Mouse (Mus musculus) bone marrow macrophage, adult 2 months (primary cell): ENCODE data around the gene Twf1.

Source experiments
- CTCF ChIP-seq: IDR thresholded peaks from 2 replicates; pipeline ENCODE4 v1.5.1; 2012; ENCODE audit warnings: low read depth, mild to moderate bottlenecking, low read length, moderate library complexity
- POLR2A ChIP-seq: IDR thresholded peaks from 2 replicates; pipeline ENCODE4 v1.6.1; 2012; ENCODE audit warnings: mild to moderate bottlenecking, low read depth, low read length, borderline replicate concordance

DNA sequence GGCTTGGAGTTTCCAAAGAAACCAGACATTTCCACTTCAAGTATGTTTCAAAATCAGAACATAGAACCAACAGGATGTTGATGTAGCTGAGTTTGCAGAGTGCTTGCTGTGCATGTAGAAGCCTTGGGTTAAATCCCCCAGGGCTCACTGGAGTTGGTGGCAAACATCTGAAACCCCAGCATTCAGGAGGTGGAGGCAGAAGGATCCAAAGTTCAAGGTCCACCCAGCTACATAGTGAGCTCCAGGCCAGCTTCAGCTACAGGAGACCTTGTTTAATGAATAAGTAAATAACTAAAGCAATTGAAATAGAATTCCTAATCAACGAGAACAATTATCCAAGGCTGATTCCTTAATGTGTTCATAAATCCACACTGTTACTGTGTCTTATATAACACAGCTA, 3.9 kb upstream of the Twf1 start:
- TF ChIP-seq CTCF (no peak), POLR2A (no peak)
